Mouse (Mus musculus) intestine, postnatal 0 days (tissue): ENCODE measurements at regions not wholly inside any gene's neighbourhood (a gene's known extent, or its start where the extent isn't known, plus 50 kb on each side); places are given as distances from the start of the nearest gene placed in this dataset.
A peak's percentile ranks its signal among the peaks of the same experiment; 100 is the strongest.

Experiments used
- ATAC-seq: fragments of 200-750 bp; cut with Nextera tagmentation; 2 replicates; pipeline ENCODE4 v1.8.0; 2017; ENCODE audit warnings: mild to moderate bottlenecking, moderate TSS enrichment, moderate library complexity
- H3K27ac ChIP-seq: fragments of 300-500 bp; sonication (generic); 2 replicates; pipeline ENCODE4 v1.5.1; 2014; ENCODE audit warnings: mild to moderate bottlenecking, low read depth, low read length, moderate library complexity
- H3K27me3 ChIP-seq: fragments of 300-500 bp; sonication (generic); replicated peaks from 2 replicates; pipeline ENCODE4 v1.6.1; 2014; ENCODE audit warnings: low read length, mixed read lengths; ENCODE audit not compliant: control insufficient read depth, insufficient read depth
- H3K36me3 ChIP-seq: fragments of 300-500 bp; sonication (generic); 2 replicates; pipeline ENCODE4 v1.6.1; 2014; ENCODE audit warnings: mild to moderate bottlenecking, moderate library complexity; ENCODE audit not compliant: control insufficient read depth, insufficient read depth
- H3K4me1 ChIP-seq: fragments of 300-500 bp; sonication (generic); replicated peaks from 2 replicates; pipeline ENCODE4 v1.6.1; 2014; ENCODE audit warnings: antibody characterized with exemption, low read length, mixed read lengths; ENCODE audit not compliant: control insufficient read depth, insufficient read depth
- H3K4me2 ChIP-seq: fragments of 300-500 bp; sonication (generic); replicated peaks from 2 replicates; pipeline ENCODE4 v1.6.1; 2014; ENCODE audit warnings: low read depth, mild to moderate bottlenecking, moderate library complexity
- H3K4me3 ChIP-seq: fragments of 300-500 bp; sonication (generic); 2 replicates; pipeline ENCODE4 v1.5.1; 2014; ENCODE audit warnings: low read depth, low read length
- H3K9ac ChIP-seq: fragments of 300-500 bp; sonication (generic); 2 replicates; pipeline ENCODE4 v1.6.1; 2014; ENCODE audit warnings: mild to moderate bottlenecking, low read depth, low read length
- H3K9me3 ChIP-seq: fragments of 300-500 bp; sonication (generic); 2 replicates; pipeline ENCODE4 v1.6.1; 2016; ENCODE audit warnings: mixed run types; ENCODE audit not compliant: control insufficient read depth
- CTCF ChIP-seq: sonication (generic); IDR thresholded peaks from 2 replicates; pipeline ENCODE4 v1.5.1; 2016; ENCODE audit warnings: low read depth, mild to moderate bottlenecking, control low read depth, antibody characterized with exemption, moderate library complexity
- WGBS: fragments of 180-500 bp; shearing (Covaris S2); extraction: QIAGEN DNeasy Blood & Tissue Kit; methylation state at CpG from one replicate; pipeline ENCODE4 v1.1.7; 2014; 5-methylcytosine and 5-hydroxymethylcytosine counted together

DNA sequence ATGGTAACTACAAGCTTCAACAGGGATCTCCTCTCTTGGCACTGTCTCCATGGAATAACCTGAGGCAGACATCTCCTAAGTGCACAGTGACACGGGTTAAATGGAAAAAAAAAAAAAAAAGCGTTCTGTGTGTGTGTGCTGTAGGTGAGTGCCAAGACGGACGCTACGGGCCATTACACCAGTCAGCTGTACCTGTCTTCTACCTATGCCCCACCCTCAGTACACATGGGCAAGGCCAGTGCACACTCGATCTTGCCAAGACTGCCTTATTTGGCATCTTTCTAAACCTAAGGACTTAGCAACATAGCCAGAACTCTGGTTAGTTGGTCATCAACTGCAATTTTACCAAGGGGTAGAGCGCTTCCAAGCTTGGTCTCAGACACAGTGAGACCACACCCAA, 173.1 kb upstream of the Dyrk2 start:
- peak; percentile 36; the same call in 1 of the 2 replicates for ATAC-seq

DNA sequence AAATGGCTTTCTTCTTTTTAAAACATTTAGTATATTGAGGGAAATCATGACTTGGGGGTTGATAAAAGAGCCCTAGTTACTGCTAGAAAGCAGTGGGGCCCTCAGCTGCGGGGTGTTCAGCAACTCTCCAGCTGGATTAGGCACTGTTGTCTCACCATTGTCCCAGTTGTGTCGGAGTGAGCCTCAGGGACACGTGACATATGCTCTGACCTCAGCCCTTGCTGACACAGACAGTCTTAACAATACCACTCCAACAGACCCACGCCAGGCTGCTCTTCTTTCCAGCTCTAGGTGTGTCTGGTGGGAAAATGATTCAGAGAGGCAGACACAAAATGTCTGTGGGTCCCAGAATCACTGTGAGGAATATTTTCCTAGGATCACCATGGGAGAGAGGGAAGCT, 170.2 kb upstream of the Dyrk2 start:
- Histone ChIP-seq H3K4me3 (no peak overlapping the region), H3K4me1 (no peaks in the 10 kb centered on the region), H3K9me3 (no peaks in the 10 kb centered on the region), H3K9ac (no peak overlapping the region), H3K36me3 (no peaks in the 10 kb centered on the region), H3K27ac (no peak overlapping the region), H3K27me3 (no peaks in the 10 kb centered on the region), H3K4me2 (no peak overlapping the region)
- 45% methylated on average over 4 of the region's 4 CpGs for WGBS
- no peak for TF ChIP-seq CTCF
- no peak for ATAC-seq

More for the DNA sequence above, 173.1 kb upstream of the Dyrk2 start:
- Histone ChIP-seq H3K4me3 (no peak overlapping the region), H3K27ac (no peak overlapping the region), H3K4me1 (no peaks in the 10 kb centered on the region), H3K27me3 (no peaks in the 10 kb centered on the region), H3K36me3 (no peaks in the 10 kb centered on the region), H3K4me2 (no peak overlapping the region), H3K9me3 (no peaks in the 10 kb centered on the region), H3K9ac (no peak overlapping the region)
- 65% methylated on average over 7 of the region's 7 CpGs for WGBS
- TF ChIP-seq CTCF, result no peak

DNA sequence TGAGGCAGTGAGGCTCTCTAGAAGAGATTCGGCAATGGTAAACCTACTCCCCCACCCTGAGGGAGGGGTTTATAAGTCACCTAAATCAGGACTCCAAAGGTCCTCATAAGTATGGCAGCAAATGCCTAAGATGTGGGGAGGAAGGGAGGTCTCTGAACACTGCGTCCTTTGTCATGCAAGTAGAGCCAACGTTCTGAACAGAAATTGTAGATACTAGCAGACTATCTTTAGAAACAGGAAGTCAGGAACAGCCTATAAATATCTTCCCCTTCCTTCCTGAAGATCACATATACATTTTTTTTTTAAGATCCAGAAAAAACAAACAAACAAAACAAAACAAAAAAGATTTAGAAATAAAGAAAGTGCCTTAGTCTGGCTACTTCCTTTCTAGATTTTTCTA, 169.7 kb upstream of the Dyrk2 start:
- H3K9me3 ChIP-seq, result no peaks in the 10 kb centered on the region
- H3K4me1 ChIP-seq, result no peaks in the 10 kb centered on the region
- no peak overlapping the region for H3K27ac ChIP-seq
- no peaks in the 10 kb centered on the region for H3K27me3 ChIP-seq
- no peak for ATAC-seq
- 47% methylated on average over 3 of the region's 3 CpGs for WGBS
- no peaks in the 10 kb centered on the region for H3K36me3 ChIP-seq
- TF ChIP-seq CTCF, result no peak
- no peak overlapping the region for H3K4me2 ChIP-seq
- H3K4me3 ChIP-seq, result no peak overlapping the region
- no peak overlapping the region for H3K9ac ChIP-seq

- H3K9me3 ChIP-seq, result no peaks in the 10 kb centered on the region
- no peak overlapping the region for H3K9ac ChIP-seq
- H3K4me2 ChIP-seq, result no peak overlapping the region
- no peaks in the 10 kb centered on the region for H3K36me3 ChIP-seq
- ATAC-seq, result no peak
- WGBS, result 85% methylated on average over 6 of the region's 6 CpGs
- no peak overlapping the region for H3K4me3 ChIP-seq
- TF ChIP-seq CTCF, result no peak
- H3K27ac ChIP-seq, result no peak overlapping the region
- H3K27me3 ChIP-seq, result no peaks in the 10 kb centered on the region
- H3K4me1 ChIP-seq, result no peaks in the 10 kb centered on the region
These were observed 169.0 kb upstream of the Dyrk2 start for GRCm38 (mm10) chr10:119038991-119039390.

- H3K4me2 ChIP-seq, result no peak overlapping the region
- H3K36me3 ChIP-seq, result no peaks in the 10 kb centered on the region
- 92% methylated on average over 8 of the region's 8 CpGs for WGBS
- H3K27me3 ChIP-seq, result no peaks in the 10 kb centered on the region
- H3K4me3 ChIP-seq, result no peak overlapping the region
- H3K4me1 ChIP-seq, result no peaks in the 10 kb centered on the region
- no peak overlapping the region for H3K9ac ChIP-seq
- no peaks in the 10 kb centered on the region for H3K9me3 ChIP-seq
- no peak overlapping the region for H3K27ac ChIP-seq
- no peak for ATAC-seq
- TF ChIP-seq CTCF, result no peak
These were observed 167.8 kb upstream of the Dyrk2 start for GRCm38 (mm10) chr10:119037781-119038180.

DNA sequence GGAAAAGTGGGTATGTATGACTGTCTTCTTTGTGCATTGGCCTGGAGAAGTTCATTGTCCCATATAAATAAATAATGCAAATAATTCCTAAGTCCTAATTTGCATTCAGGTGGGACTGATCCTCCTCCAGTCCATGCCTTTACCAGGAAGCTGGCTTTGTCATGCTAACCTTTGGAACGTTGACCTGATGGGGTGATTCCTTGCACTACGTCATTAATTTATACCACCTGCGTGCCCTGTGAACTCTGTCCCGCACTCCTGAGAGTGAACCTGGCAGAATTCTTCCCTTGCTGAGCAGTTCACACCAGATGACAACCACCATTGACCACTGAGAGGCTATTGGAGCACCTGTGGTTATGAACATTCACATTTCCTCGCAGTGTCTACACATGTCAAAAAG, 165.9 kb upstream of the Dyrk2 start:
- no peak overlapping the region for H3K27ac ChIP-seq
- 53% methylated on average over 5 of the region's 5 CpGs for WGBS
- no peaks in the 10 kb centered on the region for H3K9me3 ChIP-seq
- TF ChIP-seq CTCF, result no peak
- H3K4me2 ChIP-seq, result no peak overlapping the region
- peak; percentile 93 for ATAC-seq
- H3K4me3 ChIP-seq, result no peak overlapping the region
- H3K4me1 ChIP-seq, result no peaks in the 10 kb centered on the region
- no peak overlapping the region for H3K9ac ChIP-seq
- H3K27me3 ChIP-seq, result no peaks in the 10 kb centered on the region
- H3K36me3 ChIP-seq, result no peaks in the 10 kb centered on the region

DNA sequence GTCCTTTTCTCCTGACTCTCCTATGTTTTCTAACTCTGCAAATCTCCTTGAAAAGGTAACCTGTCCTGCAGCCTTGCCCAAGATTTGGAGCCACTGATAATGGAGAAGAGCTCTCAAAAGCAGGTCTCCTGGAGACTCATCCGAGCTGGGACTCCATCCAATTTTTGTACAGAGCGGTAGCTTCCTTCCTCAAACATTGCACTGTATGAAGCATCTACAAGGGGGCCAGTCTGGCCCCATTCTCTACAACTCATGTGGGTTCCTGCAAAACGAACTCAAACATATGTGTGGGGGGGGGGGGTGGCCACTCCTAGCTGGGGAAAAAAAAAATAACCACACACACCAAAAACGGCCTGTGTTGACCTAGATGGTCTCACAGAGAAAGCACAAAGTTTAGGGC, 164.4 kb upstream of the Dyrk2 start:
- no peak for TF ChIP-seq CTCF
- Histone ChIP-seq H3K9me3 (no peaks in the 10 kb centered on the region), H3K4me1 (no peaks in the 10 kb centered on the region), H3K27me3 (no peaks in the 10 kb centered on the region), H3K4me3 (no peak overlapping the region), H3K27ac (no peak overlapping the region), H3K9ac (no peak overlapping the region), H3K36me3 (no peaks in the 10 kb centered on the region), H3K4me2 (no peak overlapping the region)
- ATAC-seq, result no peak
- 70% methylated on average over 4 of the region's 4 CpGs for whole genome bisulfite sequencing
